Mouse (Mus musculus): ENCODE measurements around the gene Col9a1.

DNA sequence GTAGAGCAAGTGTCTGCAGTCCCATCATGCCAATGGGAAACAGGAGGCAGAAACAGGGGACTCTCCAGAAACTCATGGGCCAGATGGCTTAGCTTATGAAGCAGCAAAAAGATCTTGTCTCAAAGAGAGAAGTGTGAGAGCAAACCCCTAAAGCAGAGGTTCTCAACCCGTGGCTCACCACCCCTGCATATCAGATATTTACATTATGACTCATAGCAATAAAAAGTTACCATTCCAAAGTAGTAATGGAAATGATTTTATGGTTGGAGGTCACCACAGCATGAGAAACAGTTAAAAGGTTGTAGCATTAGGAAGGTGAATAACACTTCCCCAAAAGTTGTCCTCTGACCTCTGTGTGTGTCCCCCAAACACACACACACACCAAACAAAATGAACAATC lies 58.9 kb downstream of the Col9a1 start:
- TF ChIP-seq POLR2A (IDR thresholded peaks at IDR 0.05; ENCODE audit: borderline replicate concordance, control insufficient read depth, low read depth, low read length): no peak
- no peak for TF ChIP-seq CTCF (IDR thresholded peaks at IDR 0.05; ENCODE audit: control insufficient read depth, insufficient read depth, low read length)
